Mouse (Mus musculus): ENCODE results near the gene Cdh16.

The Cdh16 gene

GRCm38 (mm10) chr8:104570436-104571343, 53.5 kb downstream of the Cdh16 start:
- DNase-seq (ENCODE audit: low read depth): peak; percentile 93

- DNase-seq (ENCODE audit: low read depth): peak; percentile 31
These were observed 54.6 kb downstream of the Cdh16 start for GRCm38 (mm10) chr8:104569559-104569958.

GRCm38 (mm10) chr8:104565457-104565798, 58.8 kb downstream of the Cdh16 start:
- no peak for DNase-seq (ENCODE audit: low read depth)

GRCm38 (mm10) chr8:104564633-104565456, 59.4 kb downstream of the Cdh16 start:
- DNase-seq (ENCODE audit: low read depth): peak; percentile 98

- no peak for DNase-seq (ENCODE audit: low read depth)
These were observed 63.5 kb downstream of the Cdh16 start for GRCm38 (mm10) chr8:104560731-104561130.

GRCm38 (mm10) chr8:104557226-104557625, 67.0 kb downstream of the Cdh16 start:
- no peak for DNase-seq (ENCODE audit: low read depth)

- no peak for DNase-seq (ENCODE audit: low read depth)
These were observed 69.0 kb downstream of the Cdh16 start for GRCm38 (mm10) chr8:104555191-104555590.
